Mouse (Mus musculus): ENCODE measurements at regions not wholly inside any gene's neighbourhood (a gene's known extent, or its start where the extent isn't known, plus 50 kb on each side); places are given as distances from the start of the nearest gene placed in this dataset.

DNA sequence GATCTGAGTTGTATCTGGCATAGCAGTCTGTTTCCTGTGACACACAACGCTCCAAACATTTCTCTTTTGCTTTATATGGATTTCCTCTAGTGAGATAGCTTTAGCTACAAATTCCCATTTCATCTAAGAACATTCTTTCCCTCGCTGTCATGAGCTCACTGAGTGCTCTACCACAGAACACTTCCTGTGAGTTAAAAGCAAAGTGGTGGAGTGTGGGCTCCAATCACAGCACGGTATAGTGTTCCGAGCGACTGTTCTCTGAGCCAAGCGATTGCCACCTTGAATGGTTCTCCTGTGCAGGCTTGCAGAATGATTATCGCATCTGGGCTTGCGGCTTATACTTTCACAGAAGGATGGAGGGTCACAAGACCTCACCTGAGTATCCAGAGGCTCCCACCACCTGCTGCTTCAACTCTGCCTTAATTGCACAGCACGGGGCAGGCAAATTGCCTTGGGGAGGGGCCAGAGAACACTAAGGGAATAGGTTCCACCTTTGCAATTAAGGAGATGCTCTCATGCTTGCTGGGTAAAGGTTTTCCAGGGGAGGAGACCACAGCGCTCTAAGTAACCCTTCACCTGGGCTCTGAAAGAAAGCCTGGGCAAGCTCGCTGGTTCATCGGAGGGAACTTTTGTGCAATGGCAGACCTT lies 477.7 kb downstream of the Zfp704 start:
- no peak for DNase-seq

- no peak for DNase-seq
Observed at GRCm38 (mm10) chr3:9131366-9131765, 478.5 kb downstream of the Zfp704 start.

- DNase-seq = no peak
Observed at GRCm38 (mm10) chr3:9128407-9128806, 481.5 kb downstream of the Zfp704 start.

GRCm38 (mm10) chr3:9123079-9123478 lies 486.8 kb downstream of the Zfp704 start:
- no peak for DNase-seq

- no peak for DNase-seq
Observed at GRCm38 (mm10) chr3:9117913-9118312, 492.0 kb downstream of the Zfp704 start.

DNA sequence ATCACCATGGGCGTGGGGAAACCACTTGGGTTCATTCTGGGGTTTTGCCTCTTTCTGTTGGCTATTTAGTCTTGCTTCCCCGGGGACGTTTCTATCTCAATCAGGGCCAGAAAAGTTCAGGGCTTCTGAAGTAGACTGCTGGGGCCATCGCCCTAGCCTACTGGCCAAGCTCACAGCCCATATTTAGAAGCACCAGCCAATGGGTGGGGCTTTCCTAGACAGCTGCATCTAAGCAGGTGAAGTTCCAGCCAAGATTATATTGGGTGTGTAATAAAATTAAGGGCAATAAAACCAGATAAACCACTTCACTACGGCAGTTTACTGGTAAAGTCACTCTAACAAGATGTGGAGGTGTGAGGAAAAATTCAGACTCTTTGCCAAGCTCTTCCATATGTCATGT lies 496.5 kb downstream of the Zfp704 start:
- no peak for DNase-seq

DNA sequence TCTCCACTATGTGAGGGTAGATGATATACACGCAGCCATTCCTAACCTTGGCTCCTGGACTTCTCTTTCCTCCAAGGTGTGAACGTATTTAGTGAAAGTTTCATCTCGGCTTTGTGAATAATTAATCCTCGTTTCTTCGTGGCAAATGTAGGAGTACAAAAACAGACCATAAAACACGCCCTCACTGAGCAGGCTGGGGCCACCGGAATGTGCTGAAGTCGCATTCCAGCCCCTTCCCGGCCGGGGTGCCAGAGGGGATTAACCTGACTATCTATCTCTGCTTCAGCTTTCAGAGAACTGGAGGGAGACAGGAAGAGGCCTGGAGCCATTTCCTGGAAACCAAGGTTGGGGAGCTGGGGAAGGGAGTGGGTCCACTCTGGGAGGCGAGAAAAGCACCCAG lies 499.1 kb downstream of the Zfp704 start:
- peak; percentile 74 to 89 for DNase-seq

GRCm38 (mm10) chr3:9109991-9110390 lies 499.9 kb downstream of the Zfp704 start:
- peak; percentile 44 to 82 for DNase-seq

GRCm38 (mm10) chr3:9109485-9109884 lies 500.4 kb downstream of the Zfp704 start:
- no peak for DNase-seq

GRCm38 (mm10) chr3:9107766-9108410 lies 502.0 kb downstream of the Zfp704 start:
- DNase-seq = peak in 1 of 2 experiments; percentile 17

DNA sequence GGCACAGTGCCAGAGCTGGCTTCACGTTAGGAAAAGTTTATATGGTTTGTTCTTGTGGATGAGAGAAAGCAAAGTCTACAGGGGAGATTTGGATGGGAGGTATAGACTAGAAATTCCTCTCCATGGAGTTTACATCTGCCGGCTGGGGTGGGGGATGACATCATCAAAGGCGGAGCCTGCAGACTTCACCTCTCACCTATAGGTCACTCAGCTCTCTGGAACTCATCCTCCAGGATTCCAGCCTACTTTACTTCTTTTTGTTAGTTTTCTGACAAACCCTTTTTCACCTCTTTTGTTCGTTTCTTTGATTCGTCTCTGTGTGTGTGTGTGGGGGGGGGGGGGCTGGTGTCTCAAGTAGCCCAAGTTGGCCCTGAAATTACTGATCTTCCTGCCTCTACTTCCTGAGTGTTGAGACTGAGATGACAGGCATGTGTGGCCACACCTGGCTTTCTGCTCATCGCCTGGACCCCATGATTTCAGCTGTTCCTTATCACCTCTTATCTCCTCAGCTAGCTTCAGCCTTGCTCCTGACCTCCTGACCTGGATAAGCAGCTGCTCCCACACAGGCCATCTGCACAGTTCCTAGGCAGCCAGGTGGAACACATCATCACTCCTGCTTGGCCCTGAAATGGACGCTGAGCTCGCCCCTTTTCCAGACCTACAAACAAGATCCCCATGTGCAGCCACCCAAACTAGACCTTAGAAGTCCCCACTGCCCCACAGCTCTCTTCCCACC lies 504.5 kb downstream of the Zfp704 start:
- no peak for DNase-seq

DNA sequence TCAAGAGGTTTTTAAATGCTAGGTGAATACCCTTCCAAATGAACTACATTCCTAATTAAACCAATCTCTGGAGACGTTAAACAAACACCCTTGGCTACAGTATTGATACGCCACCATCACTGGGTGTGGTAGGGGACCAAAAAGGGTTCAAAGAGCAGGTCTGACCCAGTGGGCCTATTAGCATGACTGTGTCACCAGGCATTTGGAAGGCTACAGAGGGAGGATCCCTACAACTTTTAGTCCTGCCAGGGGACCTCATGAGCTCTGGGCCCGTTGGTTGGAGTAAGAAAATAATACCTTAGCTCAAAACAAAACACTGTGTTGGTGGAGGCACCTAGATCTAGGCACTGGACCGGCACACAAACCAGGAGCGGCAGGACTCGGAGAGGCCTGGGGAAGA lies 506.4 kb downstream of the Zfp704 start:
- DNase-seq = no peak

GRCm38 (mm10) chr3:9101240-9101639 lies 508.6 kb downstream of the Zfp704 start:
- no peak for DNase-seq

DNA sequence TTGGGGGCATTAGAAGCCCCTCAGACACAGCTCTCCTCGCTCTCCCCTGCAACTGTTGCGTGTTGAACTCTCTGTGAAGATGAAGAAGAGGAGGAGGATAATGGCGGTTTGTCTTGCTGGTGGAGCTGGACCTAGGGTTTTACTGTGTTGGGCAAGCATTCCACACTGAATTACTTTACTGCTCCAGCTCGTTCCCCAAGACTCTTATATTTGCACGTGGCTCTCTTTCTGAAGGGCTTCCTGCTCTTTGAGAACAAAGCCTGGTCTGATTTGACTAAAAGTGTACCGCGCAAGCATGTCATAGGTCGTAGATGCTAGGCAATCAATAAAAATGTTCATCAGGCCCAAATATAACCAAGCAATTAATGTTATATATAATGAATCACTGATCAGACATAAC lies 509.1 kb downstream of the Zfp704 start:
- DNase-seq = no peak

DNA sequence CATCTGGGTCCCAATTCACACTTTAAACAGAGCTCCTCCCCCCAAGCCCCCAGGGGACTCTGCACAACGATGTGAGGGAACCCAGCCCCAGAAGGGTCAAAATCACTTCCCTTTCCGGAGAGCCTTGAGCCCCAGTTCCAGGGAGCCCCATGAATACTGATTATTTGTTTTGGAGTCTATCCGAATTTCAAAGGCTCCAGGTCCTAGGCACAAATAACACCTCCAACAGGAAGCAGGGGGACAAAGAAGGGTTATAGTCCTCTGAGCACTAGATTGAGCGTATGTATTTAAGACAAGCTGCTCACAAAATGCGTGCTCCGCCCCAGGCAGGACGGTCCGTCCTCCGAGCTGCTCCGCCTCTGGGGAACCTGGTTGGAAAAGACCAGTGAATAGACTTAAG lies 511.4 kb downstream of the Zfp704 start:
- DNase-seq = peak in 1 of 2 experiments; percentile 24

DNA sequence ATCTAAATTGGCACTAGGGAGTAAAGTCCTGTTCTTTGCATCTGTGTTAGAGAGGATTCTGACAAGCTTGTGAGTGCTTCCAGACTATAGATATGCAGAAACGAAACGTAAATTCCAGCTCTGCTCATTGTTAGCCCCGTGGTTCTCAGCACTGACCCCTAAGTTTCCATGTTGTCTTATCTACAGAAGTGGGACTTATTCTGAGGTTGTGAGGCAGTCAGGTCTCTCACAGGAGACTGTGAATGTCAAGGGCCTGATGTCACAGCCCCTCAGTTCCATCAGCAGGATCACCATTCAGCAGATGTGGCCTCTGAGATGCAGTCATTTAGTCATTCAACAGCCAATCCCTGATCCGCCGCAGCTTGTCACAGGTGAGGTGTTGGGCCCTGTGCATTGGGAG lies 525.8 kb downstream of the Zfp704 start:
- no peak for DNase-seq

DNA sequence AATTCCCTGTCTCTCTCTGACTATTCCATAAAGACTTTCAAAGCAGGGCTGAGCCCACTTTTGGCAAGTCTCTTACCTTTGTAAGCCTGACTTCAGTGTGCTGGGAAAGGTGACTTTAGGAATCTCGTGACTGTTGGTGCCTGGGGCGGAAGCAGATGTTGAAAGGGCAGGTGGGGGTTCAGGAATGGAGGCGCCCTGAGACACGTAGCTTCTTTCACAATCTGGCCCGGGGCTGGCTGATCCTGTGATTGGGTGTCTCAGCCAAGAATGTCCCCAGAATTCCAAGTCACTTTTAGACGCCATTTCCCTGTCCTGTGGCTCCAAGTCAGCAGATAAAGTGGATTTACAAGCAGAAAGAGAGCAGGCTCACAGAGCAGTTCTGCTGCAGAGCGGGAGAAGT lies 527.8 kb downstream of the Zfp704 start:
- no peak for DNase-seq

- no peak for DNase-seq
Observed at GRCm38 (mm10) chr3:9078201-9078600, 531.7 kb downstream of the Zfp704 start.

- peak; percentile 80 to 82 for DNase-seq
Observed at GRCm38 (mm10) chr3:9076696-9077095, 533.2 kb downstream of the Zfp704 start.

DNA sequence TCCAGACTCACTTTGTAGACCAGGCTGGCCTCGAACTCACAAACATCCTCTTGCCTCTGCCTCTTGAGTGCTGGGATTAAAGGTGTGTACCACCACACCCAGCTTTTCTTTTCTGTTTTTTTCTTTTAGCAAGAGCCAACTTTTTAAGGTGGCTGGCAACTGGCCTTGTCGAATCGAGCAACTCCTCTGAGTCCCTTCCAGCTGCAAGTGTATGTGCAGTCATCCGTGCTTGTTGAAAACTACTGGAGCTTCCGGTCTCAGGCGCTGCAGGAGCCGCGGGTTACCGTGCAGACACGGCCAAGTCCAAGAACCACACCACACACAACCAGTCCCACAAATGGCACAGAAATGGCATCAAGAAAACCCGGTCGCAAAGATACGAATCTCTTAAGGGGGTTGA lies 537.4 kb downstream of the Zfp704 start:
- peak in 1 of 2 experiments; percentile 40 for DNase-seq

- DNase-seq = peak; percentile 80 to 86
Observed at GRCm38 (mm10) chr3:9067048-9067447, 542.8 kb downstream of the Zfp704 start.

DNA sequence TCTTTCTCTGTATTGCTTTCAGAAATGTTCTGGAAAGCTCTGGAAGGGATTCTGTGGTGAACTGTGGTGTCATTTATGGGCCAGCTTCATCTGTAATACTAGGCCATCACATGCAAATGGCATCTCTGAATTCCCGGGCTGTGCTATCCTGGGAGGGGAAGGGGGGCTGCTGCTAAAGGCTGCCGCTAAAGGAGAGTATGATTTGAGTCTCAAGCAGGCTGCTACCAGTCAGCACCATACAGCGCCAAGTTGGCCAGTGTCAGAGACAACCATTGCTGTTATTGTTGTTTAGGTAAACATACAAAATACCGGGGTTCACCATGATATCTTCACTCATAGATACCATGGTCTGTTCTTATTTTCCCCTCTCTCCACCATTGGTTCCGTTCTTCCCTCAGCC lies 543.5 kb downstream of the Zfp704 start:
- DNase-seq = no peak

GRCm38 (mm10) chr3:9065892-9066291 lies 544.0 kb downstream of the Zfp704 start:
- DNase-seq = no peak
